Mouse (Mus musculus): ENCODE data around the gene Tpcn1. TPM values are rescaled to one million over a fixed set of nuclear protein-coding genes. Genes with fewer than 3 reads are reported as not detected.

The Tpcn1 gene
- polyA plus RNA-seq, 1 experiment from 2014 or later = 24.8 TPM

DNA sequence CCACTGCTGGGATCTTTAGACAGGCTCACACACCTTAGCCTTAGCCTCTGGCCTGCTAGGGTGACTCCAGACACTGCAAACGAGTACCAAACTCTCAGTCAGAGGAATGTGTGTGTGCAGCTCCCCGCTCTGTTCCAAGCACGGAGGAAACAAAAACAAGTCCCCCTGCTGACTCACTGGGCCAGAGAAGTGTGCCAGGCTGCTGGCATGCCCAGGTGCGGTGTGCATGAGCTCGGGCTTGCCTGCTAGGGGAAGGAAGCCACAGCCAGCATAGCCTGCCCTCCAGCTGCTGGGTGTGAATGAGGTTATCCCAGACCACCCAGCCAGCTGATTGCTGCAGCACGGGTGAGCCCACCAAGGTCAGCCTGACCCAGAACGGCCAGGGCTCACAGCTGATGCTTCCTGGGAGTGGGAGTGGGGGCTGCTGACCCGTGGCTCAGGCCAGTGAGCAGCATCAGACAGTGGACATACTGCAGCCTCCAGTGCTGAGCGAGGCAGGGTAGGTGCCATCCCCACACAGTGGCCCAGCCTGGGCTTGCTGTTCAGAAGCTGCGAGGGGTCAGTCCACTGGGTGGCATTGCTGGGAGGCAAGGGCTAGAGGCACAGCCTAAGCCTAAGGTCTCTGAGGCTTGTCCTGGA, 93.3 kb downstream of the Tpcn1 start:
- ATAC-seq (ENCODE audit: low read depth) = no peak

DNA sequence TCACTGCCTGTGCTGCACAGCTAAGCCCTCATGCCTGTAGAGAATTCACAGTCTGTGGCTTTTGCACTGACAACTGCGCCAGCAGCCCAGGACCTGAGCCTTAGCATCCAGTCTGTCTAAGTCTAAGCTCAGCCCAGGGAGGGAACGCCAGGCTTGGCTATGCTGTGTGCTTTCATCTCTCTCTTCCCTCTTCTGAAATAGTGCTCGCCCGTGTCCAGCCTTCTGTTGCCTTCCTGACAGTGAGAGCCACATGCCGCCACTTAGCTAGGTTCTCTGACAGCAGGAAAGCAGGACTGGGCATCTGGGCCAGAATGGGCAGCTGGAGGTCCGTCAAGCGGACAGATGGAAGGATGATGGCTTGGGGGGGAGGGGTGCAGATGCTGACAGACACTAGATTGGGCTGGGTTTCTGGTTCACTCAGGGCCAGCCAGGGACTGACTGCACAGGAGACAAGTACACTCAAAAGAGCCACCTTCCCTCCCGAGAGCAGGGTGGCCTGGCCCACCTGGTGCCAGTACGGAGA, 94.5 kb downstream of the Tpcn1 start:
- H3K9me3 ChIP-seq (ENCODE audit: control insufficient read depth, low read length) = no peaks in the 10 kb centered on the region
- H3K4me1 ChIP-seq (ENCODE audit: control insufficient read depth, insufficient read depth, low read length) = no peaks in the 10 kb centered on the region
- H3K4me3 ChIP-seq (ENCODE audit: low read depth, low read length) = no peak overlapping the region
- H3K9ac ChIP-seq (ENCODE audit: low read depth, low read length) = no peak overlapping the region
- DNase-seq (ENCODE audit: low spot score) (no peak), ATAC-seq (ENCODE audit: low read depth) (no peak)
- no peaks in the 10 kb centered on the region for H3K27me3 ChIP-seq (replicated peaks; ENCODE audit: control insufficient read depth, insufficient read depth, low read length)
- peaks cover 49% of the 10 kb centered on the region for H3K36me3 ChIP-seq (ENCODE audit: control insufficient read depth, insufficient read depth, low read length)
- no peak overlapping the region for H3K27ac ChIP-seq (replicated peaks; ENCODE audit: low read depth, low read length)
- WGBS = 80% methylated on average over 8 of the region's 9 CpGs
- no peak overlapping the region for H3K4me2 ChIP-seq (ENCODE audit: low read depth, low read length)

More for the DNA sequence above, 93.3 kb downstream of the Tpcn1 start:
- no peaks in the 10 kb centered on the region for H3K4me1 ChIP-seq (ENCODE audit: control insufficient read depth, insufficient read depth, low read length)
- H3K36me3 ChIP-seq (ENCODE audit: control insufficient read depth, insufficient read depth, low read length) = peaks cover 49% of the 10 kb centered on the region
- no peak overlapping the region for H3K9ac ChIP-seq (ENCODE audit: low read depth, low read length)
- no peak overlapping the region for H3K4me3 ChIP-seq (ENCODE audit: low read depth, low read length)
- no peak overlapping the region for H3K27ac ChIP-seq (replicated peaks; ENCODE audit: low read depth, low read length)
- WGBS = 72% methylated on average over 10 of the region's 10 CpGs
- H3K4me2 ChIP-seq (ENCODE audit: low read depth, low read length) = no peak overlapping the region
- no peaks in the 10 kb centered on the region for H3K9me3 ChIP-seq (ENCODE audit: control insufficient read depth, low read length)
- H3K27me3 ChIP-seq (replicated peaks; ENCODE audit: control insufficient read depth, insufficient read depth, low read length) = no peaks in the 10 kb centered on the region
- DNase-seq (ENCODE audit: low spot score) = no peak

DNA sequence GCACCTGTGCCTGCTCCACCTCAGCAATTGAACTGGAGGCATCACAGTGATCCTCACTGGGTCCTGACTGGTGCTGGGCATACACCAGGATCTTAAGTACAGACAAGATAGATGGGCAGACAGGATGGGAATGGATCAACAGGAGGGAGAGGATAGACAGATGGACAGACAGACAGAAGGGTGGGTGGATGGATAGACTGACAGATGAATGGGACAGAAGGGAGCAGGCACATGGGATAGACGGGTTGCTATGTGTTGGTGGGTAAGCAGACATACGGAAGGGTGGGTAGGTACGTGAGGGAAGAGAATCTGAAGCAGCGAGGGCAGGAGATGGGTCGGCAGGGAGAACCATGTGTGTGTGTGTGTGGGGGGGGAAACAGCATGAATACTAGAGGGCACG, 95.0 kb downstream of the Tpcn1 start:
- 86% methylated on average over 6 of the region's 6 CpGs for WGBS
- Histone ChIP-seq H3K36me3 (ENCODE audit: control insufficient read depth, insufficient read depth, low read length) (peaks cover 49% of the 10 kb centered on the region), H3K9me3 (ENCODE audit: control insufficient read depth, low read length) (no peaks in the 10 kb centered on the region), H3K4me3 (ENCODE audit: low read depth, low read length) (no peak overlapping the region), H3K27ac (replicated peaks; ENCODE audit: low read depth, low read length) (no peak overlapping the region), H3K27me3 (replicated peaks; ENCODE audit: control insufficient read depth, insufficient read depth, low read length) (no peaks in the 10 kb centered on the region), H3K4me2 (ENCODE audit: low read depth, low read length) (no peak overlapping the region), H3K4me1 (ENCODE audit: control insufficient read depth, insufficient read depth, low read length) (no peaks in the 10 kb centered on the region), H3K9ac (ENCODE audit: low read depth, low read length) (no peak overlapping the region)
- no peak for DNase-seq (ENCODE audit: low spot score)
- ATAC-seq (ENCODE audit: low read depth) = no peak

DNA sequence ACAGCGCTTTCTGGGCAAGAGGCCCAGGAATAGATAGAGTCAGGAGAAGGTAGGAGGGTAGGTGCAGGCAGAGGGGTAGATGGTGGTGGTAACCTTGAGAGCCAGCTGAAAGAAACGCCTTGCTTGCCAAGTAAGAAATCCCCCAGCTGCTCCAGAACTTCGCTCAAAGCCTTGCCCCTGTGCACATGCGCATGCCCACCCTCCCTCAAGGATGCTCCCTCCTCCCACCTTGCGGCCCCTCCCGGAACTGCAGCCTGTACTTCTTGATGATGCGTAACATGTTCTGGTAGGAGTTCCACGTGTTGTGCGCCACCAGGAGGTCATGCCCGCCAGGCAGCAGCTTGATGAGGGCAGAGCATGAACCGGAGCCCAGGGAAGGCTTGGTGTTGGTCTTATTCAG, 96.0 kb downstream of the Tpcn1 start:
- H3K4me3 ChIP-seq (ENCODE audit: low read depth, low read length) = no peak overlapping the region
- 71% methylated on average over 10 of the region's 11 CpGs for WGBS
- no peak for ATAC-seq (ENCODE audit: low read depth)
- H3K27ac ChIP-seq (replicated peaks; ENCODE audit: low read depth, low read length) = no peak overlapping the region
- peaks cover 48% of the 10 kb centered on the region for H3K36me3 ChIP-seq (ENCODE audit: control insufficient read depth, insufficient read depth, low read length)
- H3K27me3 ChIP-seq (replicated peaks; ENCODE audit: control insufficient read depth, insufficient read depth, low read length) = no peaks in the 10 kb centered on the region
- no peak for DNase-seq (ENCODE audit: low spot score)
- H3K9ac ChIP-seq (ENCODE audit: low read depth, low read length) = no peak overlapping the region
- no peaks in the 10 kb centered on the region for H3K4me1 ChIP-seq (ENCODE audit: control insufficient read depth, insufficient read depth, low read length)
- no peaks in the 10 kb centered on the region for H3K9me3 ChIP-seq (ENCODE audit: control insufficient read depth, low read length)
- no peak overlapping the region for H3K4me2 ChIP-seq (ENCODE audit: low read depth, low read length)

DNA sequence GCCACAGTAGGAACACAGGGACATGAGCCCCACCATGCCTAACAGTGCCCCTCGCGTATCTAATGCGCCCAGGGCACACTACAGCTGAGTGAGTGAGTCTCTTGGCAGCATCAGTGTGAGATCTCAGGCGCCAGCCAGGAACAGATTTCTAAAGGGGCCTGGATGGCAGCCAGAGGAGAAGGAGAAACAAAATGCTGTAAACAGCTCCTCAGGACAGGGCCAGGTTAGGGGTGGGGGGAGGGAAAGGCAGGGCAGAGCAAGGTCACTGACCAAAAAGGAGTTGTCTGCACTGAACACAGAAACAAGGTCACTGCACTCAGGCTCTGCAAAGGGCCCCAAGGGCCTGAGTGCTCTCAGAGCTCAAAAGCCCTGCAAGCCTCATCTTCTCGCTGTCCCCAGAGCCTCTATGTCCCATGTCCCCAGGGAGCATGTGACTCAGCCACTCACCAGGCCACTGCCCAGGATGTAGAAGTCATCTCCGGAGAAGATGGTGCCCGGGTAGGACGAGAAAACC, 97.7 kb downstream of the Tpcn1 start:
- ATAC-seq (ENCODE audit: low read depth) (no peak), DNase-seq (ENCODE audit: low spot score) (no peak)
- 83% methylated on average over 8 of the region's 8 CpGs for WGBS
- Histone ChIP-seq H3K27me3 (replicated peaks; ENCODE audit: control insufficient read depth, insufficient read depth, low read length) (no peaks in the 10 kb centered on the region), H3K4me2 (ENCODE audit: low read depth, low read length) (no peak overlapping the region), H3K4me1 (ENCODE audit: control insufficient read depth, insufficient read depth, low read length) (no peaks in the 10 kb centered on the region), H3K9ac (ENCODE audit: low read depth, low read length) (no peak overlapping the region), H3K4me3 (ENCODE audit: low read depth, low read length) (no peak overlapping the region), H3K36me3 (ENCODE audit: control insufficient read depth, insufficient read depth, low read length) (peaks cover 62% of the 10 kb centered on the region), H3K9me3 (ENCODE audit: control insufficient read depth, low read length) (no peaks in the 10 kb centered on the region), H3K27ac (replicated peaks; ENCODE audit: low read depth, low read length) (no peak overlapping the region)

DNA sequence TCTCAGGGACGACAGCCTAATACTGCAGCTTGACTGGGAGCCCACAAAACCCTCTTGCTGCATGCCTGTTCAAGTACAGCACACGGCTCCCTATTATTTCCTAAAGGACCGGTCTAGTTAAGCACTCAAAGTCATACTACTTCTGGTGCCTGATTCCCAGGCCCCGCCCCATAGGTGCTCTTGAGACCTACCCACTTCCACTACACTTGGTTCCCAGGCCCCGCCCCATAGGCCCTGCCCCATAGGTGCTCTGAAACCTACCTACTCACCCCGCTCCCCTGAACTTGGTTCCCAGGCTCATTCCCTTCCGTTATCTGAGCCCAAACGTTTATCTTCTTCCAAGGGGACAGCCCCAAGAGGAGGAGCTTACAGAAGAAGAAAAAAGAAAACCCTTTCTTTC, 100.6 kb downstream of the Tpcn1 start:
- Histone ChIP-seq H3K27me3 (replicated peaks; ENCODE audit: control insufficient read depth, insufficient read depth, low read length) (no peaks in the 10 kb centered on the region), H3K4me1 (ENCODE audit: control insufficient read depth, insufficient read depth, low read length) (no peaks in the 10 kb centered on the region), H3K27ac (replicated peaks; ENCODE audit: low read depth, low read length) (no peak overlapping the region), H3K36me3 (ENCODE audit: control insufficient read depth, insufficient read depth, low read length) (peaks cover 56% of the 10 kb centered on the region), H3K4me3 (ENCODE audit: low read depth, low read length) (no peak overlapping the region), H3K4me2 (ENCODE audit: low read depth, low read length) (no peak overlapping the region), H3K9me3 (ENCODE audit: control insufficient read depth, low read length) (no peaks in the 10 kb centered on the region), H3K9ac (ENCODE audit: low read depth, low read length) (no peak overlapping the region)
- 81% methylated on average over 8 of the region's 8 CpGs for WGBS
- no peak for ATAC-seq (ENCODE audit: low read depth)
- DNase-seq (ENCODE audit: low spot score) = no peak

Other genes with a start within 250 kb of the Tpcn1 start
- gene Lhx5, start 157.0 kb downstream of the Tpcn1 start, polyA plus RNA-seq (2014; fragmentation: Nextera tagmentation; extraction: Ambion mirVana) = not detected in 2 replicates
- 1.2 and 1.6 TPM in 2 replicates for gene Sdsl, start 115.9 kb downstream of the Tpcn1 start, polyA plus RNA-seq (2014; fragmentation: Nextera tagmentation; extraction: Ambion mirVana)
- not detected in 2 replicates for gene Sds, start 112.1 kb downstream of the Tpcn1 start, polyA plus RNA-seq (2014; fragmentation: Nextera tagmentation; extraction: Ambion mirVana)
- 47.0 and 53.1 TPM in 2 replicates for gene Plbd2, start 85.0 kb downstream of the Tpcn1 start, polyA plus RNA-seq (2014; fragmentation: Nextera tagmentation; extraction: Ambion mirVana)
- gene Slc8b1, start 77.5 kb downstream of the Tpcn1 start, polyA plus RNA-seq (2014; fragmentation: Nextera tagmentation; extraction: Ambion mirVana) = 3.5 and 5.7 TPM in 2 replicates
- gene Iqcd, start 343 bp upstream of the Tpcn1 start, polyA plus RNA-seq (2014; fragmentation: Nextera tagmentation; extraction: Ambion mirVana) = 0.60 and 1.7 TPM in 2 replicates
- gene Rita1, start 23.9 kb upstream of the Tpcn1 start, polyA plus RNA-seq (2014; fragmentation: Nextera tagmentation; extraction: Ambion mirVana) = 9.9 and 11.4 TPM in 2 replicates
- 28.2 and 36.4 TPM in 2 replicates for gene Ddx54, start 24.1 kb upstream of the Tpcn1 start, polyA plus RNA-seq (2014; fragmentation: Nextera tagmentation; extraction: Ambion mirVana)
- 1.0 TPM in 1 of 2 replicates, not detected in the other for gene Cfap73, start 45.6 kb upstream of the Tpcn1 start, polyA plus RNA-seq (2014; fragmentation: Nextera tagmentation; extraction: Ambion mirVana)
- gene Rasal1, start 60.1 kb upstream of the Tpcn1 start, polyA plus RNA-seq (2014; fragmentation: Nextera tagmentation; extraction: Ambion mirVana) = 0.50 and 1.4 TPM in 2 replicates
- 3.4 and 4.3 TPM in 2 replicates for gene Dtx1, start 123.3 kb upstream of the Tpcn1 start, polyA plus RNA-seq (2014; fragmentation: Nextera tagmentation; extraction: Ambion mirVana)
- 0.38 and 0.42 TPM in 2 replicates for gene Oas2, start 161.2 kb upstream of the Tpcn1 start, polyA plus RNA-seq (2014; fragmentation: Nextera tagmentation; extraction: Ambion mirVana)
- 0.35 and 0.45 TPM in 2 replicates for gene Oas3, start 189.0 kb upstream of the Tpcn1 start, polyA plus RNA-seq (2014; fragmentation: Nextera tagmentation; extraction: Ambion mirVana)
- gene Oas1e, start 206.9 kb upstream of the Tpcn1 start, polyA plus RNA-seq (2014; fragmentation: Nextera tagmentation; extraction: Ambion mirVana) = 0.10 TPM in 1 of 2 replicates, not detected in the other
- 0.24 and 0.39 TPM in 2 replicates for gene Oas1c, start 223.8 kb upstream of the Tpcn1 start, polyA plus RNA-seq (2014; fragmentation: Nextera tagmentation; extraction: Ambion mirVana)